Mouse (Mus musculus) testis, adult 2 months (tissue): ENCODE measurements around the gene Frat1.

ENCODE experiments used
- CTCF ChIP-seq: fragments of 200-500 bp; IDR thresholded peaks from 2 replicates; pipeline ENCODE4 v1.5.1; 2012; ENCODE audit warnings: low read depth, mild to moderate bottlenecking, inconsistent platforms, low read length, moderate library complexity; ENCODE audit not compliant: control insufficient read depth, insufficient read depth, insufficient replicate concordance
- POLR2A ChIP-seq: fragments of 200-500 bp; IDR thresholded peaks from 2 replicates; pipeline ENCODE4 v1.6.1; 2012; ENCODE audit warnings: low read depth, mild to moderate bottlenecking, inconsistent platforms, low read length, moderate library complexity; ENCODE audit not compliant: control insufficient read depth

DNA sequence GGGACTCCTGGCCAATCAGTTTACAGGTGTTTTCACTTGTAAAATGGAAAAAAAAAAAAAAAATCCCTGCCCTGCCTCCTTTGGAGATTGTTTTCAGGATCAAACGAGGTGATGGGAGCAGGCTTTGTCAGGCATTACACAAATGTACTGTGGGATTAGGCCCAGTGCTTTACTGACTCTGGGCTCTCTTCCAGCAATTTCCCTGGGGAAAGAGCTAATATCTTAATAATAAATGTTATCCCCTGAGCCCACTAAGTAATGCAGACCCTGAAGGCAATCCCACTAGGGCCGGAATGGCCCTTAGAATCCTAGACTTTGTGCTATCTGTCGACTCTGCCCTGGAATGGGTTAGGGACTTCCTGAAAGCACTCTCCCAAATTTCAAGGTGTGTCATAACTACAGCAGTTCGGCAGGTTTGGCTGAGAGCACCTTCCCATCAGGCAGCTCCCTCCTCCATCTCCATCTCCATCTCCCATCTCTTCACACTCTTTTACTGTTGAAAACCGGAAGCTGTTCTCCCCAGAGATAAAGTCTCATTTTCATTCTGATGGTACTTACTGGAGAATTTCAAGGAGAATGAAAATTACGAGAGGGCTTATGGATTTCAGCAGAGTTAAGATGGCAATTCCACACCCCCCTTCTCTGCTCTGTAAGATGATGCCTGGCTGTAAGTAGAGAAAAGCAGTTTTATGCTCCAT lies 20.4 kb downstream of the Frat1 start:
- no peak for TF ChIP-seq CTCF
- TF ChIP-seq POLR2A = no peak
